9 mouse cellular contexts compared by ENCODE assay signal in genomic region chr11:88180467-88180958, GRCm38 (mm10). TPM values are rescaled to one million over a fixed set of nuclear protein-coding genes. Genes with fewer than 3 reads are reported as not detected.
DNase-seq lines count a peak whose midpoint lies in the region; ATAC-seq and TF ChIP-seq lines count a peak whose summit lies in the region.
"Had no signal": no experiment of that assay in that cellular context is flagged by ENCODE, and none has a peak within 500 bp of the region (broad histone marks: within the 10 kb centered on the region; RNA-seq: fewer than 3 reads in every experiment).

No protein-coding gene starts in this region.

- DNase-seq in lung, embryonic 14.5 days, result peak; percentile 58
- DNase-seq in lung, adult 18-20 months, result no peak
- DNase-seq in midbrain, embryonic 14.5 days, result peak; percentile 61
- DNase-seq in ovary, postnatal 36 days (ENCODE audit: low spot score), result no peak
- no peak for DNase-seq in spleen, postnatal 4 days (ENCODE audit: low spot score in 2 of 2)
- no peak for DNase-seq in layer of hippocampus, adult 11-12 months (ENCODE audit: low spot score)
- DNase-seq: liver, embryonic 13.5 days had no signal

- H3K27ac ChIP-seq in lung, embryonic 14.5 days (ENCODE audit: low read depth), result peak overlapping the region; percentile 88
- H3K27ac ChIP-seq in embryonic fibroblast, embryonic 13.5 days (ENCODE audit: insufficient read depth, low read length), result peak overlapping the region; percentile 90
- H3K27ac ChIP-seq in hindbrain, embryonic 13.5 days, result peak overlapping the region; percentile 85
- H3K27ac ChIP-seq in midbrain, embryonic 14.5 days (replicated peaks; ENCODE audit: low read depth, low read length), result peak overlapping the region; percentile 21; the same call in 1 of the 2 replicates
- H3K27ac ChIP-seq: liver, embryonic 13.5 days had no signal

- TF ChIP-seq CTCF in lung, embryonic 14.5 days (IDR thresholded peaks at IDR 0.05; ENCODE audit: low read depth), result peak; percentile 18; the same call in 1 of the 2 replicates
- TF ChIP-seq CTCF in embryonic fibroblast, embryonic 13.5 days (IDR thresholded peaks at IDR 0.05; ENCODE audit: borderline replicate concordance, insufficient read depth, low read length), result no peak

- peaks cover 19% of the 10 kb centered on the region for H3K4me1 ChIP-seq in lung, embryonic 14.5 days (ENCODE audit: insufficient read depth)
- H3K4me1 ChIP-seq in embryonic fibroblast, embryonic 13.5 days (ENCODE audit: control insufficient read depth, insufficient read depth, low read length), result peaks cover 18% of the 10 kb centered on the region
- H3K4me1 ChIP-seq in hindbrain, embryonic 13.5 days (replicated peaks), result peaks cover 38% of the 10 kb centered on the region
- peaks cover 15% of the 10 kb centered on the region for H3K4me1 ChIP-seq in midbrain, embryonic 14.5 days (ENCODE audit: control insufficient read depth, insufficient read depth, low read length)

- peaks cover 31% of the 10 kb centered on the region for H3K36me3 ChIP-seq in lung, embryonic 14.5 days (ENCODE audit: insufficient read depth)
- H3K36me3 ChIP-seq in hindbrain, embryonic 13.5 days, result peaks cover 32% of the 10 kb centered on the region
- peaks cover 44% of the 10 kb centered on the region for H3K36me3 ChIP-seq in midbrain, embryonic 14.5 days (ENCODE audit: control insufficient read depth, insufficient read depth, low read length)
- H3K36me3 ChIP-seq: liver, embryonic 13.5 days had no signal

- H3K4me3 ChIP-seq in lung, embryonic 14.5 days (ENCODE audit: low read depth, low read length), result no peak overlapping the region
- no peak overlapping the region for H3K4me3 ChIP-seq in embryonic fibroblast, embryonic 13.5 days (ENCODE audit: insufficient read depth, low read length)
- H3K4me3 ChIP-seq in hindbrain, embryonic 13.5 days, result no peak overlapping the region
- H3K4me3 ChIP-seq in midbrain, embryonic 14.5 days (replicated peaks; ENCODE audit: low read depth, low read length), result no peak overlapping the region
- H3K4me3 ChIP-seq: liver, embryonic 13.5 days had no signal

- ATAC-seq in lung, embryonic 14.5 days (ENCODE audit: insufficient read depth), result peak; percentile 54
- peak; percentile 78 for ATAC-seq in hindbrain, embryonic 13.5 days (ENCODE audit: low FRiP score)
- peak; percentile 55 for ATAC-seq in midbrain, embryonic 14.5 days (ENCODE audit: low FRiP score, low TSS enrichment)

- H3K4me2 ChIP-seq in lung, embryonic 14.5 days, result peak overlapping the region; percentile 39
- H3K4me2 ChIP-seq in hindbrain, embryonic 13.5 days, result peak overlapping the region; percentile 15; the same call in 1 of the 2 replicates
- peak overlapping the region; percentile 17 for H3K4me2 ChIP-seq in midbrain, embryonic 14.5 days (ENCODE audit: low read length)
- H3K4me2 ChIP-seq: liver, embryonic 13.5 days had no signal

- no peak for TF ChIP-seq POLR2A in embryonic fibroblast, embryonic 13.5 days (IDR thresholded peaks at IDR 0.05; ENCODE audit: low read depth, low read length)

- 6% methylated on average over 6 of the region's 6 CpGs for WGBS in lung, embryonic 14.5 days
- WGBS in hindbrain, embryonic 13.5 days, result 3% methylated on average over 6 of the region's 6 CpGs
- WGBS in midbrain, embryonic 14.5 days, result 10% methylated on average over 6 of the region's 6 CpGs

- H3K9me3 ChIP-seq in lung, embryonic 14.5 days (ENCODE audit: low read depth, low read length), result no peaks in the 10 kb centered on the region
- H3K9me3 ChIP-seq in hindbrain, embryonic 13.5 days, result no peaks in the 10 kb centered on the region
- H3K9me3 ChIP-seq in midbrain, embryonic 14.5 days (ENCODE audit: control insufficient read depth, low read length), result no peaks in the 10 kb centered on the region
- H3K9me3 ChIP-seq: liver, embryonic 13.5 days had no signal

- H3K27me3 ChIP-seq in lung, embryonic 14.5 days (ENCODE audit: insufficient read depth, low read length), result no peaks in the 10 kb centered on the region
- 0 out of 2 replicates have a peak, but pooled peaks cover 4% of the 10 kb centered on the region for H3K27me3 ChIP-seq in hindbrain, embryonic 13.5 days
- no peaks in the 10 kb centered on the region; the same call in 1 of the 2 replicates for H3K27me3 ChIP-seq in midbrain, embryonic 14.5 days (ENCODE audit: control insufficient read depth, insufficient read depth, low read length)

- 0 out of 2 replicates have a peak overlapping the region, but pooled peaks have one; percentile 15 for H3K9ac ChIP-seq in lung, embryonic 14.5 days
- peak overlapping the region; percentile 29; the same call in 1 of the 2 replicates for H3K9ac ChIP-seq in hindbrain, embryonic 13.5 days
- peak overlapping the region; percentile 26 for H3K9ac ChIP-seq in midbrain, embryonic 14.5 days (replicated peaks; ENCODE audit: low read length)
- H3K9ac ChIP-seq: liver, embryonic 13.5 days had no signal

RNA-seq across cellular contexts. Expression of gene Mrps23, which starts 23.7 kb away (rescaled TPM):
- polyA plus RNA-seq in lung, embryonic 14.5 days (2014; fragmentation: Nextera tagmentation; extraction: Ambion mirVana), result 55.1 and 57.6 TPM in 2 replicates
- polyA plus RNA-seq in embryonic fibroblast, embryonic 13.5 days (2011; ENCODE audit: insufficient read length, low read depth, missing spikeins), result 71.7 and 98.7 TPM in 2 replicates
- 71.1 TPM in 2 replicates for polyA plus RNA-seq in hindbrain, embryonic 13.5 days (2015; fragmentation: Nextera tagmentation; extraction: Ambion mirVana)
- 67.9 and 70.0 TPM in 2 replicates for polyA plus RNA-seq in midbrain, embryonic 14.5 days (2014; fragmentation: Nextera tagmentation; extraction: Ambion mirVana)

Comparison
In these comparisons a context has a peak if more than half of its experiments do, and no peak if none do; other contexts are left out.
1. DNase-seq: peak in lung, embryonic 14.5 days (single experiment) and midbrain, embryonic 14.5 days (single experiment); none in lung, adult 18-20 months (0 of 2), ovary, postnatal 36 days (single experiment), spleen, postnatal 4 days (0 of 2) and layer of hippocampus, adult 11-12 months (single experiment).
2. H3K27ac ChIP-seq: peak in every context shown above with its lines; median percentile 90 in embryonic fibroblast, embryonic 13.5 days; 88 in lung, embryonic 14.5 days; 85 in hindbrain, embryonic 13.5 days; 21 in midbrain, embryonic 14.5 days.
3. Peak in every context shown above with its lines, with median percentiles within 50 percentile points of each other: ATAC-seq, H3K4me2 ChIP-seq and H3K9ac ChIP-seq.